Mouse (Mus musculus): ENCODE results near the gene Ins2. TPM values are rescaled to one million over a fixed set of nuclear protein-coding genes. Genes with fewer than 3 reads are reported as not detected.
A peak's percentile ranks its signal among the peaks of the same experiment; 100 is the strongest.

Gene Ins2
- polyA plus RNA-seq, 1 experiment from 2014 or later, result not detected

DNA sequence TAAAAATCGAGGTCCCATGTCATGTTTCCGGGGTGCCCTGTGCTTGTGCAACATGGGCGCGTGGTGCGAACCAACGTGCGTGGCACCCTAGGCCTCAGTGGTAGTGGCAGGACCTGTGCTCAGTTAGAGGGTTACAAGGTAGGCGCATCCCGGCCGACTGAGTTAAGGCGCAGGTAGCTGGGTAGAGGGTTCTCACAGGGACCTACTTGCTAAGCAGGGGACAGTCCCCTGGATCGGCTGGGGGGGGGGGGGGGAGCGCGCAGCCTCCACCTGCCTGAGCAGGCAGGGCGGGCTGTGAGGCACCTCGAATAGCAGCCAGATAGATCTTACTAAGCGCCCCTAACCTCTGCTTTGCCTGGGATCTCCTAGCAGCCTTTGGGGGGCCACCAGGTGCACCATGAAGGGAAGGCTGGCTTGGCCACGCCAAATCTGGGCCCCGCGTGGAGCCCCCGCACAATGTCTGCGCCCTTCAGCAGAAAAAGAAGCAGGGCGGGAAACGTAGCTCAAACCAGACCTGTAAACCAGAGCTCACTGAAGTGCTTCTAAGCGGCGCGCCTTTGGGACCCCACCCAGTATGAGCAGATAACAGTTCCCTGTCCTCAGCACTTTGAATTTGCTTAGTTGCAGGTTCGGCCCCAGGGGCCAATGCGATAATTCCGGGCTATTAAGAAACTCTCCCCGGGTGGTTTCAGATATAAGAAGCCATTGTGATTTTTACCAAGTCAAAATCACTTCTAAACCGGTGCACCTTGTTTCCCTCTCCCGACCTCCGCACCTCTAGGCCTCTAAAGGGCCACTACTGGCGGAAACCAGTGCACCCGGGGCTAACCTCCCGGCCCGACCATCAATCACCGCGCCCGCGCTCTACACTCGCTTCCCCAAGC lies 83.2 kb downstream of the Ins2 start:
- Histone ChIP-seq H3K4me2 (ENCODE audit: low read depth, low read length) (peak overlapping the region; percentile 76), H3K9ac (ENCODE audit: low read length) (peak overlapping the region; percentile 80), H3K9me3 (ENCODE audit: control insufficient read depth, low read length) (no peaks in the 10 kb centered on the region), H3K27ac (ENCODE audit: low read length) (peak overlapping the region; percentile 87), H3K4me3 (ENCODE audit: low read length) (peak overlapping the region; percentile 56), H3K4me1 (replicated peaks; ENCODE audit: control insufficient read depth, insufficient read depth, low read length) (peaks cover 31% of the 10 kb centered on the region), H3K36me3 (ENCODE audit: control insufficient read depth, insufficient read depth, low read length) (no peaks in the 10 kb centered on the region), H3K27me3 (ENCODE audit: control insufficient read depth, insufficient read depth, low read depth, low read length) (peaks cover 87% of the 10 kb centered on the region)
- WGBS, result 1% methylated on average over 40 of the region's 43 CpGs
- peak; percentile 13; the same call in 1 of the 2 replicates for ATAC-seq (ENCODE audit: low read depth)

DNA sequence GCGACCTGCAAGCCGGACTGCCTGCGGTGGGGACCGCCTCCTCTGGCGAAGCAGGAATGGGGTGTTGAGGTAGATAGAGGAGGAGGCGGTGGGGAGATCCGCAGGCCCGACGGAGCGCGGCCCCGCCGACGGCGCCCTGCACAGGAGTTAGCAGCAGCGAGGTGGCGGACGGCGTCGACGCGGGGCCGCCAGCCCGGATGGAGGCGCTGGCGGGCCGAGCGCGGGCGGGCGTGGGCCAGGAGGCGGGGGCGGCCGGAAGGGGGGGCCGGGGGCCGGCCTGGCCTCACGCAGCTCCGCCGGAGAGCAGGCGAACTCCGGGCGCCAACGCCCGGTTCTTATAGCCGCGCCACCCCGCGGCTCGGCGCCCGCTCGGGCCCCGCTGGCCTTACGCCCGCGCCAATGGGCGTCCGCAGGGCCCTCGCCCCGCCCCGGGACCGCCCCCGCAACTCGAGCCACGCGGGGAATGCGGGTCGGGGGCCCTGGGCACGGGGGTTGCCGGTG lies 84.0 kb downstream of the Ins2 start:
- peaks cover 31% of the 10 kb centered on the region for H3K4me1 ChIP-seq (replicated peaks; ENCODE audit: control insufficient read depth, insufficient read depth, low read length)
- peak overlapping the region; percentile 80 for H3K9ac ChIP-seq (ENCODE audit: low read length)
- 1% methylated on average over 49 of the region's 70 CpGs for WGBS
- peak overlapping the region; percentile 87 for H3K27ac ChIP-seq (ENCODE audit: low read length)
- peak; percentile 72 for ATAC-seq (ENCODE audit: low read depth)
- peak overlapping the region; percentile 56 for H3K4me3 ChIP-seq (ENCODE audit: low read length)
- no peaks in the 10 kb centered on the region for H3K36me3 ChIP-seq (ENCODE audit: control insufficient read depth, insufficient read depth, low read length)
- H3K27me3 ChIP-seq (ENCODE audit: control insufficient read depth, insufficient read depth, low read depth, low read length), result peaks cover 84% of the 10 kb centered on the region
- H3K4me2 ChIP-seq (ENCODE audit: low read depth, low read length), result peak overlapping the region; percentile 76
- H3K9me3 ChIP-seq (ENCODE audit: control insufficient read depth, low read length), result no peaks in the 10 kb centered on the region

DNA sequence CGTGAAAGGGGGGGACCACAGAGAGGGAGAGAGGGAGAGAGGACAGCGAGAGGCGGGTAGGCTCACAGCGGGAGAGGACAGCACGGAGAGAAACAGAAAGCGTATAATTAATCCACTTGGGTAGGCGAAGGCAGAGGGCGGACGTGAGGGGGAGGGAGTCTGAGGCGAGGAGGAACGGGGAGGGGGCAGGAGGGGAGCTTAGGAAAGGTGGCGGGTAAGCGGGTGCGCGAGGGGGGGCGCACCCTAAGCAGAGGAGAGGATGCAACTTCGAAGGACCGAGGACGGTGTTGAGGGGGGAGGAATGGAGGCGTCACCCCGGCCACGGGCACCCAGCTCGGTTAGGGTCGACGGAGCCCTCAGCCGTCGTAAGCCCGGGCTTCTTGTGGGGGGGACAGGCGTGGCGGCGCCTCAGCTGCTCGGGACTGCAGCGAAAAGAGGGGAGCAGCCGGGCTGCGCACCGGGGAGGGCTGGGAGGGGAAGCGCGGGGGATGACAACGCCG lies 84.5 kb downstream of the Ins2 start:
- Histone ChIP-seq H3K4me1 (replicated peaks; ENCODE audit: control insufficient read depth, insufficient read depth, low read length) (peaks cover 30% of the 10 kb centered on the region), H3K36me3 (ENCODE audit: control insufficient read depth, insufficient read depth, low read length) (no peaks in the 10 kb centered on the region; the same call in 1 of the 2 replicates), H3K27ac (ENCODE audit: low read length) (peak overlapping the region; percentile 85), H3K9me3 (ENCODE audit: control insufficient read depth, low read length) (no peaks in the 10 kb centered on the region), H3K4me3 (ENCODE audit: low read length) (peak overlapping the region; percentile 56), H3K27me3 (ENCODE audit: control insufficient read depth, insufficient read depth, low read depth, low read length) (peaks cover 79% of the 10 kb centered on the region), H3K4me2 (ENCODE audit: low read depth, low read length) (peak overlapping the region; percentile 76), H3K9ac (ENCODE audit: low read length) (peak overlapping the region; percentile 80)
- peak; percentile 34 for ATAC-seq (ENCODE audit: low read depth)
- WGBS, result under 1% methylated on average over 37 of the region's 40 CpGs

DNA sequence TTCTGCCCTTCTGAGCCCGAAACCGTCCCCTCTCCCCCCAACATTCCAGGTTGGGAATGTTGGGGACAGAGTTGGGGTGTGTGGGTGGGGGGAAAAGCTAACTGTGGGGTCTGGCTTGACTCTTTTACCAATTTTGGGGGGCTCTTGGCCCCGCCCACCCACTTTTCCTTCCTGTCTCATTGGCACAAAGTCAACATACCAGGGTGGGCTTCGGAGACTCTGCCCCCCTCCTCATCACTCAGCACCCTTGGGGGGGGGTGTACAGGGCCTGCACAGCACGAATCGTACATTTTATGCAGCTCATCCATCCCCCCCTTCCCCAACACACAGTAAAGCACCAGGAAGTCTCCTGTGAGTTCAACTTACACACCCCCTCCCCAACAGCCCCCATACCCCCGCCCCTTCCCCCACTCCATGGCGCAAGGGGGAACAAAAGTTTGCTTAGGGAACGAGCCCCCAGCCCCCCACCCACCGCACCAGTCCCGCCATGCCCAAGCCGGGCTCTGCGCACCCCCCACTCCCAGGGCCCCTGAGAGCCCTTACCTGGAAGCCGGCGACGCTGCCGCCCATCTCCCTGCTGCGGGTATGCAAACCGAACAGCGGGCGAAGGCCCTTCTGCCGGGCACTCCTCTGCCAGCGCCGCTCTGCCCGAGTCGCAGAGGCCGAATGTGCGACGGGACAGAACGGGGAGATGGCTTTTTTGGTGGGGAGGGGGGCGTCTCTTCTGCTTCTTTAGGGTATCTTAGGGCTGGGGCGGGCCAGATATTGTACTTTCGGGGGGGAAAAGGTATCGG lies 85.2 kb downstream of the Ins2 start:
- Histone ChIP-seq H3K4me2 (ENCODE audit: low read depth, low read length) (peak overlapping the region; percentile 76), H3K9me3 (ENCODE audit: control insufficient read depth, low read length) (no peaks in the 10 kb centered on the region), H3K4me3 (ENCODE audit: low read length) (peak overlapping the region; percentile 56), H3K4me1 (replicated peaks; ENCODE audit: control insufficient read depth, insufficient read depth, low read length) (peaks cover 28% of the 10 kb centered on the region), H3K27me3 (ENCODE audit: control insufficient read depth, insufficient read depth, low read depth, low read length) (peaks cover 72% of the 10 kb centered on the region), H3K36me3 (ENCODE audit: control insufficient read depth, insufficient read depth, low read length) (no peaks in the 10 kb centered on the region; the same call in 1 of the 2 replicates), H3K9ac (ENCODE audit: low read length) (peak overlapping the region; percentile 80), H3K27ac (ENCODE audit: low read length) (peak overlapping the region; percentile 85)
- ATAC-seq (ENCODE audit: low read depth), result no peak
- 1% methylated on average over 33 of the region's 34 CpGs for WGBS

DNA sequence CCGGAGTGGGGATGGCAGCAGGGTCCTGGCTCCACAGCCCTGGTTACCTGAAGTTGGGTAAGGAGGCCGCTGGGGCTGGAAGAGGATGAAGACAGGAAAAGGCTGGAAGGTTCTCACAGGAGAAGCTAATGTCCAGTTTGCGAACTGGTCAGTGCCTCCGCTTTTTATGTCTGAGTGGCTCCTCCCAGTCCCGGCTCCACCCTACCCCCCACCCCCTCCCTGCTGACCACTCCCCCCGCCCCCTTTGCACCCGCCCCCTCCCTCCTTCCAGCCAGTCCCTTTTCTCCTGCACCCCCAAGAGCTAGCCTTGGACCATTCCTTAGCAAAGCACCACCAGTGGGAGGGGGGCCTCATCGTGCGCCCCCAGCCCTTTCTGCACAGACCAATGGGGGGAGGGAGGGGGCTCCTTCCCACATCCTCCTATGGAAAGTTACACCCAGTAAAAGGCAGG lies 85.8 kb downstream of the Ins2 start:
- H3K27me3 ChIP-seq (ENCODE audit: control insufficient read depth, insufficient read depth, low read depth, low read length), result peaks cover 65% of the 10 kb centered on the region
- H3K9ac ChIP-seq (ENCODE audit: low read length), result peak overlapping the region; percentile 80
- 15% methylated on average over 7 of the region's 9 CpGs for WGBS
- ATAC-seq (ENCODE audit: low read depth), result peak; percentile 41
- peak overlapping the region; percentile 76 for H3K4me2 ChIP-seq (ENCODE audit: low read depth, low read length)
- H3K27ac ChIP-seq (ENCODE audit: low read length), result peak overlapping the region; percentile 85
- no peaks in the 10 kb centered on the region; the same call in 1 of the 2 replicates for H3K36me3 ChIP-seq (ENCODE audit: control insufficient read depth, insufficient read depth, low read length)
- H3K4me1 ChIP-seq (replicated peaks; ENCODE audit: control insufficient read depth, insufficient read depth, low read length), result peaks cover 28% of the 10 kb centered on the region
- H3K4me3 ChIP-seq (ENCODE audit: low read length), result peak overlapping the region; percentile 56
- H3K9me3 ChIP-seq (ENCODE audit: control insufficient read depth, low read length), result no peaks in the 10 kb centered on the region

DNA sequence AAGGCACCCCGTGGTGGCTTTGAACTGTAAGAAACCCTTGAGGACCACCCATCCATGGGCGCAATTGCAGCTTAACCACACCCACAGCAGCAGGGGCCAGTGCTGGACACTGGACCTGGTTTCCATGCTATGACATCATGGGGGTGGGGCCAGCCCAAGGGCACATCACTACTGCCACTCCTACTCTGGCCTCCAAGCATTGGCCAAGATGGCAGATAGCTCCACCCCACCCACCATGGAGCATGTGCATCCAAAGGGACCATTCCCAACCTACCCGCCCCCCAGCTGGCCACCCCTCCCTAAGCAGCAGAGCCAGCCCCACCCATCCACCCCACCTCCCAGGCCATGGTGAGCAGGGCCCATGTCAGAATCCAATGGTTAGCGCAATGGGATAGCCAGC lies 87.1 kb downstream of the Ins2 start:
- no peaks in the 10 kb centered on the region for H3K9me3 ChIP-seq (ENCODE audit: control insufficient read depth, low read length)
- H3K9ac ChIP-seq (ENCODE audit: low read length), result peak overlapping the region; percentile 50
- peak overlapping the region; percentile 76 for H3K4me2 ChIP-seq (ENCODE audit: low read depth, low read length)
- peak overlapping the region; percentile 56 for H3K4me3 ChIP-seq (ENCODE audit: low read length)
- peaks cover 28% of the 10 kb centered on the region for H3K4me1 ChIP-seq (replicated peaks; ENCODE audit: control insufficient read depth, insufficient read depth, low read length)
- H3K27me3 ChIP-seq (ENCODE audit: control insufficient read depth, insufficient read depth, low read depth, low read length), result peaks cover 56% of the 10 kb centered on the region
- H3K27ac ChIP-seq (ENCODE audit: low read length), result no peak overlapping the region
- ATAC-seq (ENCODE audit: low read depth), result no peak
- WGBS, result 38% methylated on average over 4 of the region's 4 CpGs
- no peaks in the 10 kb centered on the region; the same call in 1 of the 2 replicates for H3K36me3 ChIP-seq (ENCODE audit: control insufficient read depth, insufficient read depth, low read length)

DNA sequence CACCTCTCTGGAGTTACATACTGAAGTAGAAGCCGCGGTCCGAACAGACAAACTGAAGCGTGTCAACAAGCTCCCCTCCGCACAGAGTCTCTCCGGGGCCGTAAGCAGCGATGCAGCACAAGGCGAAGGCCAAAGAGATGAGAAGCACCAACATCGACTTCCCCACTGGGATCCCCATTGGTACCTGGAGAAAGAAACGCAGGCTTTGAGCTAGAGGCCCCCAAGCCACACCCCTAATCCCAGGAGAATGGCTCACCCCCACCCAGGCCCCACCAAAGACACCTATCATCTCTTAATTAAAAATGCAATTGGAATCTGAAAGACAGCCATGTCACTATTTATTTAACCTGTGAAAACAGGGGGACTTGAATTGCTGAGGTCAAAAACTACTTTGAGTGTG lies 87.5 kb downstream of the Ins2 start:
- no peak for ATAC-seq (ENCODE audit: low read depth)
- peaks cover 28% of the 10 kb centered on the region for H3K4me1 ChIP-seq (replicated peaks; ENCODE audit: control insufficient read depth, insufficient read depth, low read length)
- WGBS, result 32% methylated on average over 11 of the region's 11 CpGs
- peaks cover 52% of the 10 kb centered on the region for H3K27me3 ChIP-seq (ENCODE audit: control insufficient read depth, insufficient read depth, low read depth, low read length)
- peak overlapping the region; percentile 56 for H3K4me3 ChIP-seq (ENCODE audit: low read length)
- peak overlapping the region; percentile 76 for H3K4me2 ChIP-seq (ENCODE audit: low read depth, low read length)
- H3K9ac ChIP-seq (ENCODE audit: low read length), result no peak overlapping the region; the same call in 1 of the 2 replicates
- no peaks in the 10 kb centered on the region for H3K9me3 ChIP-seq (ENCODE audit: control insufficient read depth, low read length)
- H3K27ac ChIP-seq (ENCODE audit: low read length), result no peak overlapping the region
- H3K36me3 ChIP-seq (ENCODE audit: control insufficient read depth, insufficient read depth, low read length), result no peaks in the 10 kb centered on the region; the same call in 1 of the 2 replicates

DNA sequence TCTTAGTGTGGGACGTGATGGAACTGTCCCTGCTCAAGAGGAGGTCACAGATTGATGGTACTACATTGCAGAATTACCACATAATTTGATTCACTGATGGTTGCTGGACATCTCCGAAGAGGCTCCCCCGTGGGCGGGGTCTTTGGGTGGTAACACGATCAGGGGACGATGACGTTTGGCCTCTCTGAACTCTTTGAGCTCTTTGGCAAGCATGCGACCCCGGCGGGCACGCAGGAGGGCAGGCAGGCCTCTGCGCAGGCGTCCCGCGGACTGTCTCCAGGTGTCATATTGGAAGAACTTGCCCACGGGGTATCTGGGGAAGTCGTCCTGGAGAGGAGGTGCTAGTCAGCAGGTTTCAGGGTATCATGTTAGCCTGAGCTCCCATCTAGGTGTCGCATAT lies 89.5 kb downstream of the Ins2 start:
- H3K4me1 ChIP-seq (replicated peaks; ENCODE audit: control insufficient read depth, insufficient read depth, low read length), result peaks cover 16% of the 10 kb centered on the region
- no peak overlapping the region for H3K4me3 ChIP-seq (ENCODE audit: low read length)
- 38% methylated on average over 18 of the region's 18 CpGs for WGBS
- H3K36me3 ChIP-seq (ENCODE audit: control insufficient read depth, insufficient read depth, low read length), result no peaks in the 10 kb centered on the region; the same call in 1 of the 2 replicates
- no peak for ATAC-seq (ENCODE audit: low read depth)
- H3K9ac ChIP-seq (ENCODE audit: low read length), result no peak overlapping the region
- H3K9me3 ChIP-seq (ENCODE audit: control insufficient read depth, low read length), result no peaks in the 10 kb centered on the region
- H3K4me2 ChIP-seq (ENCODE audit: low read depth, low read length), result no peak overlapping the region
- no peak overlapping the region for H3K27ac ChIP-seq (ENCODE audit: low read length)
- H3K27me3 ChIP-seq (ENCODE audit: control insufficient read depth, insufficient read depth, low read depth, low read length), result peaks cover 34% of the 10 kb centered on the region
